Mouse (Mus musculus) 416B (cell line): ENCODE data around the gene Jak1.
A peak's percentile ranks its signal among the peaks of the same experiment; 100 is the strongest.

ENCODE experiments used
- DNase-seq: peaks from one replicate; pipeline ENCODE4 v3.0.0; 2011; ENCODE audit warnings: low read depth

Gene Jak1

GRCm38 (mm10) chr4:101239313-101240162, 25.5 kb downstream of the Jak1 start:
- DNase-seq, result peak; percentile 75

DNA sequence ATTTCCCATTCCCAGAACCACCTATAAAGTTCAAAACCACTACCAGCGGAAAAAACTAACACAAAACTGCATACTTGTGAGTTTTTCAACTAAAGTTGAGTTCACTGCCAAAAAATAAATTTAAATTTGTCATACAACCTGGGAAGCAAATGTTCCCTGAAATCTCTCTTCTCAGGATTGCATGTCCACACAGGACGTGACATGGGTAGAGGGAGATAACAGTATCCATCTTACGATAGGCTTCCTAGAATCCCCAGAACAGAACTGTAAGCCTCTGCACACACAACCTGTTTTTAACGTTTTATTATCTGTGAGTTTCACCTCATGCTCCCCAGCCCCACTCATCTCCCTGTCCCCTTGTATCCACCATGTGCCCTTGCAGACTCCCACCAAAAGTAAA, 26.5 kb downstream of the Jak1 start:
- no peak for DNase-seq

GRCm38 (mm10) chr4:101236797-101237196, 28.3 kb downstream of the Jak1 start:
- no peak for DNase-seq

GRCm38 (mm10) chr4:101235964-101236363, 29.1 kb downstream of the Jak1 start:
- no peak for DNase-seq

GRCm38 (mm10) chr4:101234753-101235152, 30.3 kb downstream of the Jak1 start:
- no peak for DNase-seq

- peak; percentile 85 for DNase-seq
These were observed 30.8 kb downstream of the Jak1 start for GRCm38 (mm10) chr4:101234332-101234731.

- no peak for DNase-seq
These were observed 34.5 kb downstream of the Jak1 start for GRCm38 (mm10) chr4:101230621-101231020.

DNA sequence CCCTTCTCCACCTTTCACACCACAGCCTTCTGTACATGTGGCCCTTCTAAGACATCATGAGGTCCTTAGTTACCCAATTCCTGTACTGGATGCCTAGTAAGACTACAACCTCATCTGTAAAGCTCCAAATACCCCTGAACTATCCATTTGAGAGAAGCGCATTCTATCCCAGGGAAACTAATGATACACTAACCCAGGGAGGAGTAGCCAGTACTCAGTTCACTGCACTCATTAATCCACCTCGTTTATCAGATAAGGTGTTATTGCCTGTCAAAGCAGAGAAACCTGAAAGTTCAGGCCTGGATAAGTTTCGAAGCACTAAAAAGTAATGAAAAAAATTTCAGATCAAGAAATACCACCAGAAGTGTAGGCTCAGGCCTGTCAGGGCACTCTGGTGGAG, 37.7 kb downstream of the Jak1 start:
- DNase-seq, result no peak

DNA sequence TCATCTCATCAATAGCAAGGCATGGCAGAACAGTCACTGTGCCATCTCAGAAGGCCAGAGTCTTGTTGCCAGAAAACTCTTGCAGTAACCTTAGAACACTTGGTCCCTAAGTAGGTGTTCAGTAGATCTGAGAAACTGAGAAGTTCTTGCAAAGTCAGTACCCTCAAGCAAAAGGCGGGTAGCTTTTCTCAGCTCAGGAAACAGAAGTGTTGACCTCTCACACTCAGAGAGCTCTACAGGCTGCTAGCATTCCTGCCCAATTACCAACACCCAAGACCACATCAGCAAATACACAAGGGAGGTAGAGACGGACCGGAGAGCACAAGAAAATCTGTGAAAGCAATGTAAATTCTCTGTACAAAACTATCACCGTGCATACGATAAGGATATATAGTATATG, 39.1 kb downstream of the Jak1 start:
- peak; percentile 31 for DNase-seq

DNA sequence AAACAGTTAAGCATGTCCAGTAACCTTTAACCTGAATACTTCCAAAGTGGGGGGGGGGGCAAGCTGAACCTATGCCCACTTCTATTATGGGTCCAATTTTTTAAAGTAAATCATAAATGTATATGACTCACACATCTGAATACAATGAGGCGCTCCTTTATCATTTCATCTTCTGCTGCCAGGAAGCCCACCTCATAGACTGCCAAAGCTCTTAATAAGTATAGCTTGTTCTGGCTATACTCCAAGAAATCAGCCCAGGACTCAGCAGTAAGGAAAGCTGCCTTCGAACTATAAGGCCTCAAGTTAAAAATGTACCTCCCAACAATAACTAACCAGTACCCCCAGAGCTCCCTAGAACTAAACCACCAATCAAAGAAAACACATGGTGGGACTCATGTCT, 44.1 kb downstream of the Jak1 start:
- peak; percentile 82 for DNase-seq

- no peak for DNase-seq
These were observed 45.2 kb downstream of the Jak1 start for GRCm38 (mm10) chr4:101219839-101220238.

- no peak for DNase-seq
These were observed 48.0 kb downstream of the Jak1 start for GRCm38 (mm10) chr4:101217026-101217540.

DNA sequence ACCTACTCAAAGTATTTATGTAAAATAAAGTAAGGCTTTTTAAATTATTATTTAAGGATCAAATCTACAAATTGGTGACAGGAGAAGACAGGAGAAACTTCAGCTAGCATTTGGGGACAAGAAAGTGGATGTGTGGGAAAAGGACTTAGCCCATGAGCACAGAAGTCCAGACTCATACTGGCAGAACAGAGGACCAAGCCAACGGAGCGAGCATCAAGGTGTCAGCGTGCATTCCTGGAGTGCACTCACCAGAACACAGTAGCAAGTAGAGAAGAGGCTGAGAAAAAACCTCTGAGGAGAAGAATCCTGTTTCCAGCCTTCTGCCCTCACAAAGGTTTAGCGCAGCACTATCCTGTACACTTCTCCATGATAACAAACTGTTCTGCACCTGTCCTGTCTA, 48.8 kb downstream of the Jak1 start:
- DNase-seq, result no peak

DNA sequence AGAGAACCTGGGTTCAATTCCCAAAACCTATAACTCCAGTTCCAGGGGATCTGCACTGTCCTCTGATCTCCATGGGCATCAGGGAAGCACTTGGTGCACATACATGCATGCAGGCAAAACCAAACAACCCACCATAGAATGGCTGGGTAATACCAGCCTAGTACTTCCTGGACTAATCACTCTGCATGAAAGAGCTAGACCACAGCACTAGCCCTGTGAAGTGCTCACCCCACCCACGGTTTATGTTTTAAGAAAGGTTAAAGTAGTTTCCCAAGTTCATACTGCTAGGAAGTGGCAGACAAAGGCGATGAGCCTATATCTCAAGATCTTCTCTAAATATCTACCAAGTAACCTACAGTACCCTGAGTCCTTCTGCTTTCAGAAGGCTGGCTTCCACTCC, 51.6 kb downstream of the Jak1 start:
- DNase-seq, result peak; percentile 26

DNA sequence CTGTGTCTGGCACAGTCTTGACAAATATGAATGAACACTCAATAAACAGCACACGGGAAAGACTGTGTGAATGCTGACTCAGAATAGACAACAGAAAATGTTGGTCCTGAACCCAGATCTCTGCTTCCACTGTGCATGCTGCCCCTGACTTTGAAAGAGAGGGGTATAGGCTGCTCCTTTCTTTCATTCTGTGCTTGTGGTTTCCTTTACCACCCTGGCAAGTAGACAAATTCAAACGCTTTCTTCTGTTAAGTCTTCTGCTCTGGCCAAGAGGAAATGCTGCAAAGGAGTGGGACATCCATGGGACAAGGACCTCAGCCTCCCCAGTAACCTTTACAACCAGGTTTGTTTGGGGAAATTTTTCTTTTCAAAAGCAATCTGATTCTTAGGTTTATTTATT, 57.6 kb downstream of the Jak1 start:
- peak; percentile 61 for DNase-seq

- DNase-seq, result no peak
These were observed 61.6 kb downstream of the Jak1 start for GRCm38 (mm10) chr4:101203518-101203917.

GRCm38 (mm10) chr4:101202626-101203025, 62.5 kb downstream of the Jak1 start:
- peak; percentile 78 for DNase-seq

- DNase-seq, result peak; percentile 24
These were observed 65.5 kb downstream of the Jak1 start for GRCm38 (mm10) chr4:101199433-101200081.

GRCm38 (mm10) chr4:101198333-101198732, 66.7 kb downstream of the Jak1 start:
- peak; percentile 62 for DNase-seq

- no peak for DNase-seq
These were observed 67.5 kb downstream of the Jak1 start for GRCm38 (mm10) chr4:101197421-101198170.

GRCm38 (mm10) chr4:101196407-101196806, 68.7 kb downstream of the Jak1 start:
- peak; percentile 38 for DNase-seq

DNA sequence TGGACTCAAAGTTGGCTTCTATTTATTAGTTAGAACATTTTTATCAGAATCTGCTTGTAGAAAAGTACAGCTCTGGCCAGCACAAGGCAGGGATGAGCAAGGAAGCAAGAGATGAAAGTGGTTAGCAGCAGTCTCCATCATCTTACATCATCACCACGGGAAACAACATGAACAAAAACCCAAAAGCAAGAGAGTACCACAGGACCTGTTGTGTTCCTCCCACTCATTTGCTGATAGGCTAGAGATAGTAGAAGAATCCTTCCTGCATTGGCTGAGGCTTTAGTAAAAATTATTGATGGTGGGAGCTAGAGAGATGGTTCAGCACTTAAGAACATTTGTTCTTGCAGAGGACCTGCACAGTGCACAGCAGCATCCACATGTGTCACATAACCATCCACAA, 70.9 kb downstream of the Jak1 start:
- no peak for DNase-seq
